Mouse (Mus musculus) small intestine, adult 2 months (tissue): ENCODE measurements around the gene Prpf18.

Experiments
- CTCF ChIP-seq: fragments of 200-500 bp; IDR thresholded peaks from 2 replicates; pipeline ENCODE4 v1.5.1; 2012; ENCODE audit warnings: low read depth, mild to moderate bottlenecking, control low read depth, inconsistent platforms, low read length, moderate library complexity, mixed read lengths; ENCODE audit not compliant: insufficient replicate concordance, insufficient read length; ENCODE audit errors: extremely low read depth
- POLR2A ChIP-seq: fragments of 200-500 bp; IDR thresholded peaks from 2 replicates; pipeline ENCODE4 v1.6.1; 2012; ENCODE audit warnings: low read depth, mild to moderate bottlenecking, control low read depth, inconsistent platforms, low read length, moderate library complexity

- TF ChIP-seq POLR2A: no peak
- TF ChIP-seq CTCF: no peak
Observed at GRCm38 (mm10) chr2:4578291-4578690, 73.6 kb downstream of the Prpf18 start.
